Mouse (Mus musculus) layer of hippocampus, adult 2 months (tissue): ENCODE data around the gene Trim27. TPM values are rescaled to one million over a fixed set of nuclear protein-coding genes. Genes with fewer than 3 reads are reported as not detected.

ENCODE experiments used
- DNase-seq, 2 experiments: peaks; one replicate each; pipeline ENCODE4 v3.0.0; 2022; ENCODE audit warnings: low spot score in 2 of 2
- H3K27ac ChIP-seq: fragments of 200-600 bp; 2 replicates; pipeline ENCODE4 v1.8.1; 2022
- H3K4me3 ChIP-seq: fragments of 200-600 bp; 2 replicates; pipeline ENCODE4 v1.8.1; 2022; ENCODE audit warnings: mild to moderate bottlenecking
- CTCF ChIP-seq: fragments of 200-600 bp; conservative IDR thresholded peaks from 2 replicates; pipeline ENCODE4 v1.8.1; 2022; ENCODE audit warnings: antibody characterized with exemption, mild to moderate bottlenecking, moderate library complexity
- long read RNA-seq, 2 experiments: library from polyadenylated mRNA; stranded (forward); transcript quantifications; one replicate each; pipeline ENCODE4 v2.0.0; 2021; ENCODE audit warnings: borderline mapping rate in 2 of 2
- total RNA-seq, 2 experiments: library from RNA; stranded (reverse); gene quantifications; 2 replicates each; pipeline ENCODE4 v1.2.3; 2021

Gene Trim27
- total RNA-seq = 10 to 100 TPM; 38.7 to 39.9 TPM
- long read RNA-seq, experiment 1, full-length matches to known transcripts = 17 of 19 reads
- long read RNA-seq, experiment 1, partial matches to known transcripts = 0 of 19 reads
- long read RNA-seq, experiment 1, other reads (novel, unspliced or antisense) = 2 of 19 reads
- long read RNA-seq, experiment 2, full-length matches to known transcripts = 21 of 31 reads
- long read RNA-seq, experiment 2, partial matches to known transcripts = 2 of 31 reads
- long read RNA-seq, experiment 2, other reads (novel, unspliced or antisense) = 8 of 31 reads

DNA sequence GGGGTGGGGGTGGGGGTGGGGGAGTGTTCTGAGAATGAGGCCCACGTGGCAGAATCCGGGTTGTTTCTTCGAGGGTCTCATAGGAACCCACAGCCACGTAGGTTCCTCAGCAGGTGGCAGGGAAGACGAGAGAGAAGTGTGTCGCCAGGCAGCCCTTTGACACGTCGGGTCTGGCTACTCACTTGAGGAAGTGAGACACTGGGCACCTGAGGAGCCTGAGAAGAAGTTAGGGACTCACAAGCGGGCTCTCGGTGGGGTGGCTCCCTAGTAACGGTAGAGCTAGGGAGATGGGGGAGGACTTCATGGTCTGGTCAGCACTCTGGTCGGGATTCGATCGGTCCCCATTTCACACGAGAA lies at the start of gene Trim27:
TSS of gene Trim27 (plus strand) at position 79 of the 357 bp plus-strand sequence.
- H3K4me3 ChIP-seq = peak within 1 kb of the TSS; percentile 87
- H3K27ac ChIP-seq = peak within 1 kb of the TSS; percentile 92
- no peak for TF ChIP-seq CTCF
- no peak for DNase-seq

DNA sequence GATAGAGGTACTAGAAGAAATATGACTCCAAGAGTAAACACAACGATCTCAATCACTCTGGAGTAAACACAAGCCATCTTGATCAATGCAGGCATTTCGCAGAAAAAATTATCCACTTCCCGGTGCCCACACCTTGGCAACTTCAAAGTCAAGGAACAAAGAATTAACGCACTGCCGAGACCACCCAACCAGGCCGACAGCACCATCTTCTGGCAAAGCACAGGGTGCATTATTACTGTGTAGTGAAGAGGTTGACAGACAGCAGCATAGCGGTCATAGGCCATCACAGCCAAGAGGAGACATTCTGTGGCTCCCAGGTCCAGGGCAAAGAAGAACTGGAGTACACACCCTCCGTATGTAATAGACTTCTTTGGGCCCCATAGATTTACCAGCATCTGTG lies 36.8 kb upstream of the Trim27 start:
- TF ChIP-seq CTCF = peak; percentile 27; the same call in 1 of the 2 replicates
- H3K27ac ChIP-seq = no peak overlapping the region
- DNase-seq = no peak
- no peak overlapping the region for H3K4me3 ChIP-seq

DNA sequence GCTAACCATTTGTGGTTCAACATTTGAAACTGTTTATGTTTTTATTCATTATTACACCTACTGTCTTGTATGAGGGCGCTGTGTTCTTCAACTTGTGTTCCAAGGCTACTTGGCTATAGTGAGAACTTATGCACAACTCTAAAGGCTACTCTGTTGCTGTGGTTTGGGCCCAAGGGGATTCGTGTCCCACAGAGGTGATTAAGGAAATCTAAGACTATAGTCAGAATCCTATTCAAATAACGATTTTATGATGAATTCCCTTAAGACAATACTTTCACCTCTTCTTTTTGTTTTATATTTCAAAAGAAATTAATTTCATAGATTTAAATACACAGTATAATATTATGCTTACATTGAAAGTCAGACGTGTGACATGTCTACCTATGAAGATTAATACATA lies 33.5 kb upstream of the Trim27 start, which contains the start of gene Olfr1368:
TSS of gene Olfr1368 (minus strand) at position 101 of the 400 bp plus-strand sequence.
- no peak for DNase-seq
- Histone ChIP-seq H3K27ac (no peak within 1 kb of the TSS), H3K4me3 (no peak within 1 kb of the TSS)
- no peak for TF ChIP-seq CTCF

DNA sequence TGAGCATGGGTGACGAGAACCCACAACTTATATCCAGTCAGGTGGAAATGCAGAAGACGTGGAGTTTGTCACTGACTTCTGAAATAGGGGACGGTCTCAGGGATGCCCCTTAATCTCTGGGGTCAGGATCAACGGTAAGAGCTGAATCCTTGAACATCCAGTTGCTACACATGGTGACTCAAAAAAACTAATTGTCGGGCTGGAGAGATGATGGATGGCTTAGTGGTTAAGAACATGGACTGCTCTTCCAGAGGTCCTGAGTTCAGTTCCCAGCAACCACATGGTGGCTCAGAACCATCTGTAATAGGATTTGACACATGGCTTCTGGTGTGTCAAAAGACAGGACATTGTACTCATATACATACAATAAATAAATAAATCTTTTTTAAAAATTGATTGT lies 23.4 kb upstream of the Trim27 start:
- Histone ChIP-seq H3K4me3 (no peak overlapping the region), H3K27ac (no peak overlapping the region)
- DNase-seq = no peak

DNA sequence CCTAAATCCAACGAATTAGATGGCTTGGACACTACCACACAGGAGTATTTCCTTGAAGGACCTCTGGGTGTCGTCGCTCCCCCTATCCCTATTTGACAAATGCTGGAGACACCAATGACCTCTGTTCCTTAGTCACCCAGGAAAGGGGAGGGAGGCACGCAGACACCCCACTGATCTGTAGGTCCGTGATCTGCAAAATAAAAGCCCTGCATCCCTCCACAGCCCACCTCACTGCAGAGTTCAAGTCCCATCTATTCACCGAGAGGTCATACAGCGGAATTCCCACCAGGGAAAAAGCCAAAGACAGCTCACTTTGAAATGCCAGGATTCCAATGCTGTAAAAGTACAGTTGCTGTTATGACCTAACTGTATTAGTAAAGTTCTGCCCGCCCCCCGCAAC lies 21.2 kb upstream of the Trim27 start:
- Histone ChIP-seq H3K27ac (no peak overlapping the region), H3K4me3 (no peak overlapping the region)
- TF ChIP-seq CTCF = 0 out of 2 replicates have a peak, but pooled peaks have one; percentile 7
- DNase-seq = no peak

More for the DNA sequence above, 23.4 kb upstream of the Trim27 start:
- no peak for TF ChIP-seq CTCF

DNA sequence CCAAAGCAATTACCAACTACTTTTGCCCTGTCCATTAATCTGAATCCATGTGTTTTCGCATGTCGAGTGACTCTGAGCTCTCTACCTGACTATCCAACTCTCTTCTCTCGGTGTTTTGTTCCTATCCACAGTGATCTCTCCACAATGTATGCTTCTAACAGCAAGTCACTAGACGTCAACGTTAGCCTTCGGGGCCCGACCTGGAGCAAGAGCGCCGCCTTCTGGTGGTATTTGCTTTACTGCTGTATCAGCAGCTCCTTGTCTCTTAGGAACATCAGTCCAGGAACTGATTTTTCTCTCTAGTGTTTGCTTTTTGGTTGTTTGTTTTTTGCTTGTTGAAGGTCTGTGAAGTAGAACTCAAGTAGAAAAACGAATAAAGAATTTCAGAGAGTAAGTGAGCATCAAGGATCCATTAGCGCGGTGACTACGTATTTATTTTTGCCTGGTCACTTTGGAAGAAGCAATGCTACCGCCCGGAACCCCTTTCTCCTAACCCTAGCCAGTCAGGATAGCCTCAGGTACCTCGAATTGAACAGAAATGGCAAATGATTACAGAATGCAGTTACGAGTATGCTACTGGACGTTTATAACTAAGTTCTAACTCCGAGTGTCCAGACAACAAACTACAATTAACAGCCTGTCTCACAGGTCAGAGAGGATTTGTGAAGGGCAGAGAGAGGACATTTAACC lies 20.3 kb upstream of the Trim27 start:
- Histone ChIP-seq H3K4me3 (peak overlapping the region; percentile 76), H3K27ac (no peak overlapping the region)
- TF ChIP-seq CTCF = peak; percentile 94
- DNase-seq = peak in 1 of 2 experiments; percentile 84

DNA sequence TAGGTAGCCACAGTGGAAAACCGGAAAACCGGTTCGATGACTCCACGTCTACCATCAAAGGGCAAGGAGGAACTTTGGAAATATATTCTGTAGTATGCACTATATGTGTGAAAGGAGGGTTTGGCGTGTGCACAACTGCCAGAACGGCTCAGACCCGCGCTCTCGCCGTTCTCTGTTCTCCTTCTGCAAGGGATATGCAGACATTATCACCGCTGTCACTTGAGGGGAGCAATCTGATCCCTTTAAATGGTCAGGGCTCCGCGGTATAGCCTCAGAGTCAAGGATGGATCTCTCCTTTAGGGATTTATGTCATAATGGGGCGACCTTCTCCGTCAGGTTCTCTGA lies 19.8 kb upstream of the Trim27 start:
- 0 out of 2 replicates have a peak overlapping the region, but pooled peaks have one; percentile 0 for H3K27ac ChIP-seq
- TF ChIP-seq CTCF = no peak
- H3K4me3 ChIP-seq = peak overlapping the region; percentile 76
- no peak for DNase-seq

DNA sequence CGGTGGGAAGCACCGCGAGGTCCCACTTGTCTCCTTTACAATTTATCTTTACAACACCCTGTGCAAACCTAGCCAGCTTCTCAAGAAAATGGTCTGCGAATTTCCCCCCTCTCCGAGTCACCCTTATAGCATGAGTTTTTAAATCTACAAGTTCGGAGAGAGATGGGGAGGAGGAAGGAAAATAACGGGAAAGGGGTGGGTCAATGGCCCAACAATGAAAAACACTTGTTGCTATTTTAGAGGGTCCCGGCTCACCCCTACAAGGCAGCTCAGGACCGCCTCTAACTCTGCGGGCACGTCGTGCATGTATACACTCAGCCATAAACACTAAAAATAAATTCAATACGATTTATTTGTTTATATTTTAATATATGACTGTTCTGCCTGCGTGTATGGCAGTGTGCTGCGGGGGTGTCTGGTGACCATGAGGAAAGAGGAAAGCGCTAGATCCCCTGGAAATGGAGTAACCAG lies 19.2 kb upstream of the Trim27 start:
- DNase-seq = no peak
- H3K4me3 ChIP-seq = peak overlapping the region; percentile 76
- H3K27ac ChIP-seq = no peak overlapping the region
- TF ChIP-seq CTCF = no peak

DNA sequence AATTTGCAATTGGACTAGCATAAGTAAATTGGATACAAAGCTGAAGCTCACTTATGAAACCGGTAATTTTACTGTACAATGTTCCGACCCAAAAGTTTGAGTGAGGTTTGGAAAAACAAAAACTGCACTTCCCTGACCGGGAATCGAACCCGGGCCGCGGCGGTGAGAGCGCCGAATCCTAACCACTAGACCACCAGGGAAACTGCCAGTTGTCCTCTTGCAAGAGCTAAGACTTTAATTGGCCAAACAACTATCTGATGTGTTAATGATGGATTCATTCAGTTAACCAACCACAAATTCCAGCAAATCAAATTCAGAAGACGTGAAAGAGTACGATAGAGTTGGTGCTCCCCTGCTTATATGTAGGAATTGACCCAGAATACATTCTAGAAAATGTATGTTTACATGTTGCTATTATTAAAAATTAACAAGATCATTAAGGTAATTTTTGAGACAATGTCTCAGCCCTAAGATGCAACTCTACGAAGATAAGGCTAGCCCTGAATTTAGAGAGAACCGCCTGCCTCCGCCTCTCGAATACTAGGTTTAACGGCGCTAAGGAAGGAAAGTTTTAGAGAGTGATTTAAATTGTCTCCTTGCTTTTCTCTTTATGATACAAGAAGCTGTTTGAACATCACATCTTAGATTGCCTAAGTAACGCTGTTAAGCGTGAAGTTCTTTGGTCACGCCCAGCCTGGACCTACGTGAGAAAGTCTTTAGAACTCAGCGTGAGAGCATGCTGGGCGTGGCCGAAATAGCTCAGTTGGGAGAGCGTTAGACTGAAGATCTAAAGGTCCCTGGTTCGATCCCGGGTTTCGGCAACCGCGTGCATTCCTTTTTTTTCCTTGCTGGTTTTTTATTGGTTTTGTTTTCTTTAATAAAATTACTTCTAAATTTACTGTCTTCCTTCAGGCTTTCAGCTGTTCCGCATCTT lies 18.3 kb upstream of the Trim27 start:
- no peak for TF ChIP-seq CTCF
- peak; percentile 84 to 98 for DNase-seq
- Histone ChIP-seq H3K27ac (peak overlapping the region; percentile 28; the same call in 1 of the 2 replicates), H3K4me3 (peak overlapping the region; percentile 76)

DNA sequence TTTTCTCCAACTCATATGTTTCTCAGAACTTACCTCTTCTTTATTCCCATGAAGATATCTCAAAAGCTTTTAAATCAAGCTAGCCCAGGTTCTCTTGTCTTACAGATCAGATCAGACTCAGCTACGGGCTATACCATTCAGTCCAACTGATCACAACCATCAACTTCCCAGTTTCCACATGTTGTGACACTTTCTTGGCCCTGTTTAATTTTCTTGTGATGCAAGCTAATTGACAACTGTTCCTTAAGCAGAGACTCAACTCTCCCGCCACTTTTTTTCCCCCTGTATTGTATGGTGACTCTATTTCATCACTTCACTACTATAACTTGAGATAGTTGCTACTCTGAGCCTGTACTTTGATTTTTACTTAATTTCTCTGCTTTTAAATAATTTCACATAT lies 17.7 kb upstream of the Trim27 start:
- no peak for TF ChIP-seq CTCF
- DNase-seq = no peak
- Histone ChIP-seq H3K27ac (no peak overlapping the region), H3K4me3 (peak overlapping the region; percentile 76)

DNA sequence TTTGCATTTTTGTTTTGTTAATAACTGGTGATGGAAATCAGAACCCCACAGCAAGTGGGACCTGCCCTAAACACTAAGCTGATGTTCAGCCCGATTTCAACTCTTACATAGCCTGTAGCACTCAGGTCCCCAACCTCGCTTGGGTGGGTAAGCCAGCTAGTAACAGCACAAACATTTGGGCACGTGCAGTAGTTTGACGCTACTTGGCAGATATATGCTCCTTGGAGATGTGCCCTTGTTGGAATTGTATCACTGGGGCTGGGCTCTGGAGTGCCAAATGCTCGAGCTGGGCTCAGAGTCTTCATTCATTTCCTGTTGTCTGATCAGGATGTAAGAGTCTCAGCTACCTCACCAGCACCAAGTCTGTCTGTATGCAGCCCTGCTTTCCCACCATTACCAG lies 16.7 kb upstream of the Trim27 start:
- no peak for DNase-seq
- Histone ChIP-seq H3K27ac (no peak overlapping the region), H3K4me3 (no peak overlapping the region)
- no peak for TF ChIP-seq CTCF
